In the genomic region with DNA sequence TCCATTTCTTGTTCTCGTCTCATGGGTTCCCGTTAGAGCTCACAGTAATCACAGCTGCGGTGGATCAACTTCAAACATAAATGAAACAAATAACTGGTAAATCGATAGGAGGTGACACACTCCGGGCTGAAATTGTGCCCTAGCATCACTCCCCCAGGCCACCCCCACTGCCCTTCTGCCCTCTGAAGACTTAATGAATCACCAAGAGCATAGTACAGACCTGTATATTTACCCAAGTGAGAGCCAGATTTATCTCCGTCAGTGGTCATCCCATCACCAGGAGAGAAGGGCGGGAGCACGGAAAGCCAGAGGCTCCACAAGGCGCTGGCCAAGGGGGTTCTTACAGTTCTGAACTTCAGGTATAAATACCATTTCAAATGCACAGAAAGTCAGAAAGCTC, we compare ENCODE assay signal across 26 mouse cellular contexts.
DNase-seq lines count a peak whose midpoint lies in the region; ATAC-seq and TF ChIP-seq lines count a peak whose summit lies in the region.
"Had no signal": no experiment of that assay in that cellular context is flagged by ENCODE, and none has a peak within 500 bp of the region (broad histone marks: within the 10 kb centered on the region; RNA-seq: fewer than 3 reads in every experiment).

No protein-coding gene starts in this region.

- H3K36me3 ChIP-seq in liver, embryonic 11.5 days (ENCODE audit: control insufficient read depth, insufficient read depth, low read length): no peaks in the 10 kb centered on the region
- H3K36me3 ChIP-seq in liver, postnatal 0 days (replicated peaks; ENCODE audit: insufficient read depth, low read length): no peaks in the 10 kb centered on the region
- H3K36me3 ChIP-seq: embryonic facial prominence, embryonic 12.5 days; G1E; heart, embryonic 15.5 days; hindbrain, embryonic 13.5 days; midbrain, embryonic 13.5 days; neural tube, embryonic 12.5 days; stomach, embryonic 15.5 days had no signal

- no peaks in the 10 kb centered on the region for H3K27me3 ChIP-seq in liver, embryonic 11.5 days (replicated peaks; ENCODE audit: control insufficient read depth, insufficient read depth, low read length)
- H3K27me3 ChIP-seq in liver, postnatal 0 days (ENCODE audit: insufficient read depth, low read length): no peaks in the 10 kb centered on the region
- H3K27me3 ChIP-seq: CH12.LX; embryonic facial prominence, embryonic 12.5 days; heart, embryonic 15.5 days; hindbrain, embryonic 13.5 days; midbrain, embryonic 13.5 days; neural tube, embryonic 12.5 days; Patski; stomach, embryonic 15.5 days had no signal

- H3K9me3 ChIP-seq in liver, embryonic 11.5 days (ENCODE audit: control insufficient read depth, low read length): no peaks in the 10 kb centered on the region
- no peaks in the 10 kb centered on the region for H3K9me3 ChIP-seq in liver, postnatal 0 days (ENCODE audit: low read length)
- H3K9me3 ChIP-seq: embryonic facial prominence, embryonic 12.5 days; heart, embryonic 15.5 days; hindbrain, embryonic 13.5 days; midbrain, embryonic 13.5 days; neural tube, embryonic 12.5 days; stomach, embryonic 15.5 days had no signal

- WGBS in liver, embryonic 11.5 days: 72% methylated on average over 9 of the region's 9 CpGs
- WGBS in liver, postnatal 0 days (ENCODE audit: insufficient replicate concordance): 55% methylated on average over 9 of the region's 9 CpGs

- TF ChIP-seq EP300 in liver, postnatal 0 days (IDR thresholded peaks at IDR 0.05; ENCODE audit: low read depth): peak; percentile 68; the same call in 1 of the 2 replicates

- no peak overlapping the region for H3K27ac ChIP-seq in liver, embryonic 11.5 days (ENCODE audit: low read depth, low read length)
- H3K27ac ChIP-seq in liver, postnatal 0 days (ENCODE audit: low read depth): peak overlapping the region; percentile 87
- H3K27ac ChIP-seq: embryonic facial prominence, embryonic 12.5 days; heart, adult 2 months; heart, embryonic 15.5 days; hindbrain, embryonic 13.5 days; midbrain, embryonic 13.5 days; neural tube, embryonic 12.5 days; stomach, embryonic 15.5 days had no signal

- H3K4me2 ChIP-seq in liver, embryonic 11.5 days: no peak overlapping the region
- no peak overlapping the region; the same call in 1 of the 2 replicates for H3K4me2 ChIP-seq in liver, postnatal 0 days (ENCODE audit: low read depth, low read length)
- H3K4me2 ChIP-seq: embryonic facial prominence, embryonic 12.5 days; heart, embryonic 15.5 days; hindbrain, embryonic 13.5 days; midbrain, embryonic 13.5 days; neural tube, embryonic 12.5 days; stomach, embryonic 15.5 days had no signal

- no peak overlapping the region for H3K4me3 ChIP-seq in liver, embryonic 11.5 days (ENCODE audit: low read depth, low read length)
- H3K4me3 ChIP-seq in liver, postnatal 0 days (ENCODE audit: low read depth, low read length): no peak overlapping the region
- H3K4me3 ChIP-seq: embryonic facial prominence, embryonic 12.5 days; heart, adult 2 months; heart, embryonic 15.5 days; hindbrain, embryonic 13.5 days; midbrain, embryonic 13.5 days; neural tube, embryonic 12.5 days; stomach, embryonic 15.5 days had no signal

- 0 out of 2 replicates have a peak, but pooled peaks have one; percentile 29 for ATAC-seq in liver, embryonic 11.5 days (replicated peaks; ENCODE audit: low FRiP score)
- peak; percentile 92 for ATAC-seq in liver, postnatal 0 days
- ATAC-seq: forebrain, postnatal 0 days; midbrain, embryonic 13.5 days; Patski had no signal

- no peaks in the 10 kb centered on the region for H3K4me1 ChIP-seq in liver, embryonic 11.5 days (replicated peaks; ENCODE audit: control insufficient read depth, insufficient read depth, low read length)
- peaks cover 6% of the 10 kb centered on the region for H3K4me1 ChIP-seq in liver, postnatal 0 days (ENCODE audit: insufficient read depth)
- H3K4me1 ChIP-seq: embryonic facial prominence, embryonic 12.5 days; heart, embryonic 15.5 days; hindbrain, embryonic 13.5 days; midbrain, embryonic 13.5 days; neural tube, embryonic 12.5 days; stomach, embryonic 15.5 days had no signal

- no peak for TF ChIP-seq CTCF in liver, postnatal 0 days (IDR thresholded peaks at IDR 0.05; ENCODE audit: low read depth)

- H3K9ac ChIP-seq in liver, embryonic 11.5 days (ENCODE audit: low read depth, low read length): no peak overlapping the region
- no peak overlapping the region for H3K9ac ChIP-seq in liver, postnatal 0 days (replicated peaks)
- H3K9ac ChIP-seq: embryonic facial prominence, embryonic 12.5 days; forebrain, postnatal 0 days; heart, embryonic 15.5 days; hindbrain, embryonic 13.5 days; midbrain, embryonic 13.5 days; neural tube, embryonic 12.5 days; stomach, embryonic 15.5 days had no signal

- peak; percentile 27 for DNase-seq in kidney, adult 9 months
- DNase-seq in kidney, adult 11 months: no peak
- peak; percentile 10 for DNase-seq in kidney, postnatal 10 days
- DNase-seq in liver, embryonic 11.5 days (ENCODE audit: low spot score): no peak
- peak; percentile 70 for DNase-seq in liver, postnatal 0 days
- no peak for DNase-seq in layer of hippocampus, adult 9-10 months (ENCODE audit: low spot score)
- DNase-seq in spleen, adult 18-20 months: no peak
- no peak for DNase-seq in right cerebral cortex, postnatal 10 days (ENCODE audit: low spot score in 2 of 2)
- DNase-seq: adrenal gland, postnatal 36 days; cerebellum, adult 9-10 months; forebrain, postnatal 0 days; gastrocnemius, postnatal 25 days; heart, adult 2 months; heart, postnatal 36 days; lung, adult 2 months; lung, postnatal 14 days; thymus, postnatal 4 days had no signal

Comparison
In these comparisons a context has a peak if more than half of its experiments do, and no peak if none do; other contexts are left out.
1. DNase-seq: peak in kidney, adult 9 months (single experiment), kidney, postnatal 10 days (single experiment) and liver, postnatal 0 days (single experiment); none in kidney, adult 11 months (single experiment), liver, embryonic 11.5 days (single experiment), layer of hippocampus, adult 9-10 months (single experiment), spleen, adult 18-20 months (0 of 2) and right cerebral cortex, postnatal 10 days (0 of 2).